Mouse (Mus musculus): ENCODE results near the gene Lim2. TPM values are rescaled to one million over a fixed set of nuclear protein-coding genes. Genes with fewer than 3 reads are reported as not detected.

Gene Lim2
- total RNA-seq, 2 experiments from 2014 or later: 0.42 TPM; not detected in 1

Other genes starting within 250 kb of the Lim2 start
- 26.5 and 26.8 TPM in 2 replicates for gene Zfp715, start 114.4 kb upstream of the Lim2 start, total RNA-seq (2015)
- 19.4 and 19.7 TPM in 2 replicates for gene Zfp715, start 114.4 kb upstream of the Lim2 start, total RNA-seq (2017)
- 24.3 and 26.3 TPM in 2 replicates for gene Siglecf, start 76.3 kb upstream of the Lim2 start, total RNA-seq (2015)
- gene Siglecf, start 76.3 kb upstream of the Lim2 start, total RNA-seq (2017): 24.8 and 24.9 TPM in 2 replicates
- gene Siglecg, start 19.5 kb upstream of the Lim2 start, total RNA-seq (2015): 17.2 and 23.0 TPM in 2 replicates
- 11.7 and 15.4 TPM in 2 replicates for gene Siglecg, start 19.5 kb upstream of the Lim2 start, total RNA-seq (2017)
- gene Nkg7, start 9.4 kb downstream of the Lim2 start, total RNA-seq (2015): 1,033 and 1,153 TPM in 2 replicates
- 382 and 449 TPM in 2 replicates for gene Nkg7, start 9.4 kb downstream of the Lim2 start, total RNA-seq (2017)
- gene Cldnd2, start 13.1 kb downstream of the Lim2 start, total RNA-seq (2015): 0.49 and 0.66 TPM in 2 replicates
- not detected in 2 replicates for gene Cldnd2, start 13.1 kb downstream of the Lim2 start, total RNA-seq (2017)
- 450 and 456 TPM in 2 replicates for gene Etfb, start 16.4 kb downstream of the Lim2 start, total RNA-seq (2015)
- 759 and 825 TPM in 2 replicates for gene Etfb, start 16.4 kb downstream of the Lim2 start, total RNA-seq (2017)
- not detected in 2 replicates for gene Gm45233, start 16.5 kb downstream of the Lim2 start, total RNA-seq (2015)
- 1.8 and 2.3 TPM in 2 replicates for gene Gm45233, start 16.5 kb downstream of the Lim2 start, total RNA-seq (2017)
- 6.4 and 6.5 TPM in 2 replicates for gene Vsig10l, start 35.5 kb downstream of the Lim2 start, total RNA-seq (2015)
- gene Vsig10l, start 35.5 kb downstream of the Lim2 start, total RNA-seq (2017): 4.6 and 6.1 TPM in 2 replicates
- gene Iglon5, start 62.4 kb downstream of the Lim2 start, total RNA-seq (2015): not detected in 2 replicates
- gene Iglon5, start 62.4 kb downstream of the Lim2 start, total RNA-seq (2017): not detected in 2 replicates
- not detected in 2 replicates for gene 4931406B18Rik, start 78.3 kb downstream of the Lim2 start, total RNA-seq (2015)
- not detected in 2 replicates for gene 4931406B18Rik, start 78.3 kb downstream of the Lim2 start, total RNA-seq (2017)
- gene Cd33, start 116.8 kb downstream of the Lim2 start, total RNA-seq (2015): 6.5 and 9.1 TPM in 2 replicates
- 4.2 and 4.9 TPM in 2 replicates for gene Cd33, start 116.8 kb downstream of the Lim2 start, total RNA-seq (2017)
- 0.54 and 1.1 TPM in 2 replicates for gene Zfp658, start 134.6 kb downstream of the Lim2 start, total RNA-seq (2015)
- gene Zfp658, start 134.6 kb downstream of the Lim2 start, total RNA-seq (2017): 1.0 and 2.1 TPM in 2 replicates
- 11.6 and 12.4 TPM in 2 replicates for gene Zfp719, start 151.9 kb downstream of the Lim2 start, total RNA-seq (2015)
- gene Zfp719, start 151.9 kb downstream of the Lim2 start, total RNA-seq (2017): 6.8 and 7.3 TPM in 2 replicates
- 0.96 and 1.8 TPM in 2 replicates for gene Zfp819, start 179.5 kb downstream of the Lim2 start, total RNA-seq (2015)
- 0.91 and 2.2 TPM in 2 replicates for gene Zfp819, start 179.5 kb downstream of the Lim2 start, total RNA-seq (2017)
- not detected in 2 replicates for gene Ceacam18, start 207.0 kb downstream of the Lim2 start, total RNA-seq (2015)
- not detected in 2 replicates for gene Ceacam18, start 207.0 kb downstream of the Lim2 start, total RNA-seq (2017)
- 7.2 and 13.1 TPM in 2 replicates for gene Siglece, start 232.5 kb downstream of the Lim2 start, total RNA-seq (2015)
- 7.2 and 8.9 TPM in 2 replicates for gene Siglece, start 232.5 kb downstream of the Lim2 start, total RNA-seq (2017)
- gene Ctu1, start 244.3 kb downstream of the Lim2 start, total RNA-seq (2015): 7.1 and 7.5 TPM in 2 replicates
- gene Ctu1, start 244.3 kb downstream of the Lim2 start, total RNA-seq (2017): 5.4 and 6.1 TPM in 2 replicates